In the genomic region with DNA sequence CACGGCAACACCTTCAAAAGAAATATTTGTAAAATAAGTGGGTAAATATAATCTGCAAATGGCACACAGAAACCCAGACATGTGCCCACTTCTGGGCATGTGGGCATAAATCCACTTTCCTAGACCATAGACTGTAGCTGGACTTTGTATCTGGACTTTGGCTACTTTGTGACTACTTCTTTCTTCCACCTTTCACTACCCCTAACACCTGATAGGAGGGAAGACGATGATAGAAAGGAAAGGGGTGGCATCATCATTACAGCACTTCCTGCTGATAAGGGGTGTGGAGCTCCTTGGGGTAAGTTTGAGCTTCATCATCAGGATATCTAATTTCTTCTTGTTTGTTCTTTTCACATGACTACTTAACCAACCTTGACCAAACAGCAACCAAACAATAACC, we compare ENCODE assay signal across 29 mouse cellular contexts.
"Had no signal": no experiment of that assay in that cellular context is flagged by ENCODE, and none has a peak within 500 bp of the region (broad histone marks: within the 10 kb centered on the region; RNA-seq: fewer than 3 reads in every experiment).

No protein-coding gene starts in this region.

- DNase-seq: cerebellum, adult 2 months; cerebellum, adult 8-10 months; cerebellum, adult 9-10 months; cerebellum, adult 9-11 months; cerebellum, postnatal 10 days; cerebellum, postnatal 14 days; cerebellum, postnatal 25 days; cerebellum, postnatal 36 days; embryo, embryonic 11 days; forebrain, postnatal 0 days; gastrocnemius, adult 2 months; gastrocnemius, postnatal 10 days; gastrocnemius, postnatal 14 days; gastrocnemius, postnatal 25 days; gastrocnemius, postnatal 36 days; heart, adult 11 months; heart, adult 18-20 months; heart, adult 2 months had no signal

- H3K4me2 ChIP-seq: embryonic facial prominence, embryonic 12.5 days; embryonic facial prominence, embryonic 13.5 days; embryonic facial prominence, embryonic 15.5 days; forebrain, embryonic 12.5 days; forebrain, embryonic 13.5 days; forebrain, embryonic 15.5 days had no signal

- H3K9me3 ChIP-seq: embryonic facial prominence, embryonic 10.5 days; embryonic facial prominence, embryonic 12.5 days; embryonic facial prominence, embryonic 13.5 days; embryonic facial prominence, embryonic 15.5 days; forebrain, embryonic 10.5 days; forebrain, embryonic 12.5 days; forebrain, embryonic 13.5 days; forebrain, embryonic 15.5 days had no signal

- H3K4me1 ChIP-seq: embryonic facial prominence, embryonic 12.5 days; embryonic facial prominence, embryonic 13.5 days; embryonic facial prominence, embryonic 15.5 days; forebrain, embryonic 12.5 days; forebrain, embryonic 13.5 days; forebrain, embryonic 15.5 days had no signal

- H3K27ac ChIP-seq: embryonic facial prominence, embryonic 10.5 days; embryonic facial prominence, embryonic 12.5 days; embryonic facial prominence, embryonic 13.5 days; embryonic facial prominence, embryonic 15.5 days; forebrain, embryonic 10.5 days; forebrain, embryonic 12.5 days; forebrain, embryonic 13.5 days; forebrain, embryonic 15.5 days; gastrocnemius, adult 2 months; heart, adult 2 months had no signal

- H3K4me3 ChIP-seq: embryonic facial prominence, embryonic 10.5 days; embryonic facial prominence, embryonic 12.5 days; embryonic facial prominence, embryonic 13.5 days; embryonic facial prominence, embryonic 15.5 days; erythroblast, embryonic 14.5 days; forebrain, embryonic 10.5 days; forebrain, embryonic 12.5 days; forebrain, embryonic 13.5 days; forebrain, embryonic 15.5 days; gastrocnemius, adult 2 months; heart, adult 2 months had no signal

- H3K9ac ChIP-seq: embryonic facial prominence, embryonic 12.5 days; embryonic facial prominence, embryonic 13.5 days; embryonic facial prominence, embryonic 15.5 days; forebrain, embryonic 12.5 days; forebrain, embryonic 13.5 days; forebrain, embryonic 15.5 days; forebrain, postnatal 0 days had no signal

- H3K36me3 ChIP-seq: embryonic facial prominence, embryonic 10.5 days; embryonic facial prominence, embryonic 12.5 days; embryonic facial prominence, embryonic 13.5 days; embryonic facial prominence, embryonic 15.5 days; forebrain, embryonic 10.5 days; forebrain, embryonic 12.5 days; forebrain, embryonic 15.5 days had no signal

- ATAC-seq: forebrain, embryonic 13.5 days; forebrain, embryonic 14.5 days; forebrain, embryonic 15.5 days; forebrain, embryonic 16.5 days; forebrain, postnatal 0 days had no signal

- H3K27me3 ChIP-seq: embryonic facial prominence, embryonic 12.5 days; embryonic facial prominence, embryonic 13.5 days; embryonic facial prominence, embryonic 15.5 days; forebrain, embryonic 15.5 days had no signal
